Mouse (Mus musculus): ENCODE results near the gene Psmd8.

Gene Psmd8

GRCm38 (mm10) chr7:29170755-29171561, 9.5 kb downstream of the Psmd8 start:
- DNase-seq (ENCODE audit: inconsistent age in 2 of 2, low spot score in 1 of 2) = peak in 1 of 2 experiments; percentile 42

- DNase-seq (ENCODE audit: inconsistent age in 2 of 2, low spot score in 1 of 2) = peak; percentile 85 to 96
Measured at GRCm38 (mm10) chr7:29170066-29170754, 10.3 kb downstream of the Psmd8 start, which contains the start of the genes Ggn and Spred3. Gene Ggn (plus strand): TSS chr7:29170210. Gene Spred3 (minus strand): TSS chr7:29170411.

GRCm38 (mm10) chr7:29169231-29170065, 11.1 kb downstream of the Psmd8 start:
- DNase-seq (ENCODE audit: inconsistent age in 2 of 2, low spot score in 1 of 2) = peak; percentile 89 to 97

GRCm38 (mm10) chr7:29168791-29169230, 11.7 kb downstream of the Psmd8 start:
- DNase-seq (ENCODE audit: inconsistent age in 2 of 2, low spot score in 1 of 2) = peak; percentile 41 to 66

GRCm38 (mm10) chr7:29168121-29168695, 12.3 kb downstream of the Psmd8 start:
- peak in 1 of 2 experiments; percentile 50 for DNase-seq (ENCODE audit: inconsistent age in 2 of 2, low spot score in 1 of 2)

GRCm38 (mm10) chr7:29167656-29168055, 12.8 kb downstream of the Psmd8 start:
- DNase-seq (ENCODE audit: inconsistent age in 2 of 2, low spot score in 1 of 2) = no peak

GRCm38 (mm10) chr7:29162750-29163525, 17.6 kb downstream of the Psmd8 start:
- no peak for DNase-seq (ENCODE audit: inconsistent age in 2 of 2, low spot score in 1 of 2)

GRCm38 (mm10) chr7:29162294-29162693, 18.2 kb downstream of the Psmd8 start:
- DNase-seq (ENCODE audit: inconsistent age in 2 of 2, low spot score in 1 of 2) = no peak

GRCm38 (mm10) chr7:29158264-29158663, 22.2 kb downstream of the Psmd8 start:
- no peak for DNase-seq (ENCODE audit: inconsistent age in 2 of 2, low spot score in 1 of 2)

GRCm38 (mm10) chr7:29155838-29156782, 24.4 kb downstream of the Psmd8 start, which contains the start of gene Fam98c:
Gene Fam98c (minus strand): TSS chr7:29156234.
- peak; percentile 88 to 94 for DNase-seq (ENCODE audit: inconsistent age in 2 of 2, low spot score in 1 of 2)

GRCm38 (mm10) chr7:29155196-29155837, 25.2 kb downstream of the Psmd8 start:
- DNase-seq (ENCODE audit: inconsistent age in 2 of 2, low spot score in 1 of 2) = peak; percentile 91 to 96

GRCm38 (mm10) chr7:29154018-29154720, 26.3 kb downstream of the Psmd8 start:
- peak in 1 of 2 experiments; percentile 38 for DNase-seq (ENCODE audit: inconsistent age in 2 of 2, low spot score in 1 of 2)

GRCm38 (mm10) chr7:29151486-29151885, 29.0 kb downstream of the Psmd8 start:
- no peak for DNase-seq (ENCODE audit: inconsistent age in 2 of 2, low spot score in 1 of 2)

GRCm38 (mm10) chr7:29148771-29149170, 31.7 kb downstream of the Psmd8 start:
- DNase-seq (ENCODE audit: inconsistent age in 2 of 2, low spot score in 1 of 2) = no peak

GRCm38 (mm10) chr7:29146625-29147367, 33.7 kb downstream of the Psmd8 start:
- DNase-seq (ENCODE audit: inconsistent age in 2 of 2, low spot score in 1 of 2) = no peak

- peak in 1 of 2 experiments; percentile 62 for DNase-seq (ENCODE audit: inconsistent age in 2 of 2, low spot score in 1 of 2)
Measured at GRCm38 (mm10) chr7:29144006-29144405, 36.5 kb downstream of the Psmd8 start.

- DNase-seq (ENCODE audit: inconsistent age in 2 of 2, low spot score in 1 of 2) = no peak
Measured at GRCm38 (mm10) chr7:29141416-29141815, 39.1 kb downstream of the Psmd8 start.

Data from adrenal gland, adult (tissue).